Mouse (Mus musculus): ENCODE data around the gene Nr2c2ap. TPM values are rescaled to one million over a fixed set of nuclear protein-coding genes. Genes with fewer than 3 reads are reported as not detected.

The Nr2c2ap gene
- polyA plus RNA-seq, 1 experiment from 2014 or later = 20.7 TPM

DNA sequence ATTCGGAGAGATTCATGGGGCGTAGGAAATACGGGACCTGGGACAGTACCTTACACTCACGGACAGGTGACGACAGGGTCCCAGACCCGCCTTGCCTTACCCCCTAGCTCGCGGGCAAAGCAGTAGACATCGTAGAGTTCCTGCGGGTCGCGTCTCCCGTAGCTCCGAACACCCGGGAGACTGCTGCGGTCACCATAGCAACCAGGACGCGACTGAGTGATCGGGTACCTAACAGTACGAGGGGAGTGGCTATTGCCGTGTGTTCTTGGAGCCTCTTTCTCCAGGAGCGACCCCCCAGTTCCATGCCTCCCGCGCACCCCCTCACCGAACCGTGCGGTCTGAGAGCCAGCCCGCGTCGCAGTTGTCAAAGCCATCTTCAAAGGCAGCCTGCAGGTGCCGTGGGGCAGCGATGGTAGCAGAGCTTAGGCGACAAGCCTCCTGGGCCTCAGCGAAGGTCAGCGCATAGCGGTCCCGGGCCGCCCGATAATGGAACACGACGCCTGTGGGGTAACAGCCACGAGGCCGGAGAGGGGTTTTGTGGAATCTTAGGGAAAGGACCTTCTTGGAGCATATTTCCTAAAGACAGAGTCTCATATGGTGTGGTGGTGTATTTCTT is 18.6 kb upstream of the Nr2c2ap start:
- no peaks in the 10 kb centered on the region; the same call in 1 of the 2 replicates for H3K36me3 ChIP-seq (ENCODE audit: control insufficient read depth, insufficient read depth, low read length)
- H3K4me3 ChIP-seq (ENCODE audit: low read depth, low read length) = peak overlapping the region; percentile 5; the same call in 1 of the 2 replicates

GRCm38 (mm10) chr8:70114488-70114887 is 16.6 kb upstream of the Nr2c2ap start:
- H3K9me3 ChIP-seq (ENCODE audit: control insufficient read depth, low read length) = no peaks in the 10 kb centered on the region
- H3K9ac ChIP-seq (ENCODE audit: low read length) = no peak overlapping the region
- peaks cover 41% of the 10 kb centered on the region for H3K27me3 ChIP-seq (ENCODE audit: control insufficient read depth, insufficient read depth, low read length)
- no peaks in the 10 kb centered on the region; the same call in 1 of the 2 replicates for H3K36me3 ChIP-seq (ENCODE audit: control insufficient read depth, insufficient read depth, low read length)
- no peak for ATAC-seq (replicated peaks; ENCODE audit: low FRiP score)
- WGBS = 22% methylated on average over 6 of the region's 6 CpGs
- H3K27ac ChIP-seq (ENCODE audit: low read depth, low read length) = no peak overlapping the region
- no peak overlapping the region for H3K4me2 ChIP-seq (ENCODE audit: low read depth, low read length, severe bottlenecking)
- H3K4me1 ChIP-seq (replicated peaks; ENCODE audit: control insufficient read depth, insufficient read depth, low read length) = peaks cover 7% of the 10 kb centered on the region
- no peak overlapping the region for H3K4me3 ChIP-seq (ENCODE audit: low read depth, low read length)
- DNase-seq (ENCODE audit: low spot score) = no peak

More for the DNA sequence above, 18.6 kb upstream of the Nr2c2ap start:
- Histone ChIP-seq H3K27me3 (ENCODE audit: control insufficient read depth, insufficient read depth, low read length) (peaks cover 38% of the 10 kb centered on the region), H3K9ac (ENCODE audit: low read length) (no peak overlapping the region), H3K9me3 (ENCODE audit: control insufficient read depth, low read length) (no peaks in the 10 kb centered on the region), H3K27ac (ENCODE audit: low read depth, low read length) (no peak overlapping the region), H3K4me2 (ENCODE audit: low read depth, low read length, severe bottlenecking) (0 out of 2 replicates have a peak overlapping the region, but pooled peaks have one; percentile 8), H3K4me1 (replicated peaks; ENCODE audit: control insufficient read depth, insufficient read depth, low read length) (peaks cover 6% of the 10 kb centered on the region)
- 7% methylated on average over 43 of the region's 43 CpGs for WGBS
- DNase-seq (ENCODE audit: low spot score) = no peak
- no peak for ATAC-seq (replicated peaks; ENCODE audit: low FRiP score)

DNA sequence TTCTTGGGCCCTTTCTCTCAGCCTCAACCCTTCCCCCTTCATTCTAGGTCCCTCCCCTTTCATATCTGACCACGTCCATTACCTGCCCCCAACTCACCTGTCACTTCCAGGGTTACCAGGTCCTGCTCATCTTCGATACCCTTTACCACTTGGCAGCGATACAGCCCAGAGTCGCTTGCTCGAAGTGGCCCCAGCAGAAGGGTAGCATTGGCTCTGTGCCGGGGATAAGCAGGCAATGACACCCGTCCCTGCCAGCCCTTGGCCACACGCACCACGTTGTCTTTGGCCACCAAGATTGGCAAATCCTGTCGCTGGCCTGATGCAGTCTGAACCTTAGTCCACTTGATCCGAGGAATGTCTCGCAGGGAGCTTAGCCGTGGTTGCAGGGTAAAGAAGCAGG is 16.2 kb upstream of the Nr2c2ap start:
- Histone ChIP-seq H3K4me1 (replicated peaks; ENCODE audit: control insufficient read depth, insufficient read depth, low read length) (peaks cover 7% of the 10 kb centered on the region), H3K36me3 (ENCODE audit: control insufficient read depth, insufficient read depth, low read length) (no peaks in the 10 kb centered on the region; the same call in 1 of the 2 replicates), H3K27me3 (ENCODE audit: control insufficient read depth, insufficient read depth, low read length) (peaks cover 41% of the 10 kb centered on the region), H3K4me3 (ENCODE audit: low read depth, low read length) (no peak overlapping the region), H3K27ac (ENCODE audit: low read depth, low read length) (no peak overlapping the region), H3K4me2 (ENCODE audit: low read depth, low read length, severe bottlenecking) (no peak overlapping the region), H3K9ac (ENCODE audit: low read length) (no peak overlapping the region), H3K9me3 (ENCODE audit: control insufficient read depth, low read length) (no peaks in the 10 kb centered on the region)
- DNase-seq (ENCODE audit: low spot score) (no peak), ATAC-seq (replicated peaks; ENCODE audit: low FRiP score) (no peak)
- 67% methylated on average over 13 of the region's 13 CpGs for WGBS

GRCm38 (mm10) chr8:70117611-70118010 is 13.5 kb upstream of the Nr2c2ap start:
- Histone ChIP-seq H3K27ac (ENCODE audit: low read depth, low read length) (no peak overlapping the region), H3K27me3 (ENCODE audit: control insufficient read depth, insufficient read depth, low read length) (peaks cover 23% of the 10 kb centered on the region), H3K36me3 (ENCODE audit: control insufficient read depth, insufficient read depth, low read length) (no peaks in the 10 kb centered on the region), H3K4me2 (ENCODE audit: low read depth, low read length, severe bottlenecking) (no peak overlapping the region), H3K4me3 (ENCODE audit: low read depth, low read length) (no peak overlapping the region), H3K9me3 (ENCODE audit: control insufficient read depth, low read length) (no peaks in the 10 kb centered on the region), H3K9ac (ENCODE audit: low read length) (no peak overlapping the region), H3K4me1 (replicated peaks; ENCODE audit: control insufficient read depth, insufficient read depth, low read length) (peaks cover 4% of the 10 kb centered on the region; the same call in 1 of the 2 replicates)
- WGBS = 5% methylated on average over 9 of the region's 9 CpGs
- ATAC-seq (replicated peaks; ENCODE audit: low FRiP score) (no peak), DNase-seq (ENCODE audit: low spot score) (no peak)

GRCm38 (mm10) chr8:70118726-70119700 is 12.1 kb upstream of the Nr2c2ap start:
- Histone ChIP-seq H3K9me3 (ENCODE audit: control insufficient read depth, low read length) (no peaks in the 10 kb centered on the region), H3K4me1 (replicated peaks; ENCODE audit: control insufficient read depth, insufficient read depth, low read length) (peaks cover 2% of the 10 kb centered on the region; the same call in 1 of the 2 replicates), H3K4me2 (ENCODE audit: low read depth, low read length, severe bottlenecking) (peak overlapping the region; percentile 78), H3K27me3 (ENCODE audit: control insufficient read depth, insufficient read depth, low read length) (peaks cover 9% of the 10 kb centered on the region), H3K9ac (ENCODE audit: low read length) (peak overlapping the region; percentile 73), H3K36me3 (ENCODE audit: control insufficient read depth, insufficient read depth, low read length) (no peaks in the 10 kb centered on the region), H3K27ac (ENCODE audit: low read depth, low read length) (peak overlapping the region; percentile 91), H3K4me3 (ENCODE audit: low read depth, low read length) (peak overlapping the region; percentile 53)
- peak; percentile 78 for DNase-seq (ENCODE audit: low spot score)
- peak; percentile 87 for ATAC-seq (replicated peaks; ENCODE audit: low FRiP score)
- WGBS = 5% methylated on average over 17 of the region's 17 CpGs

GRCm38 (mm10) chr8:70120667-70121066 is 10.5 kb upstream of the Nr2c2ap start, which contains the start of gene Ncan:
Ncan (minus strand) TSS chr8:70120873.
- H3K27me3 ChIP-seq (ENCODE audit: control insufficient read depth, insufficient read depth, low read length) = peaks cover 3% of the 10 kb centered on the region; the same call in 1 of the 2 replicates
- no peaks in the 10 kb centered on the region for H3K9me3 ChIP-seq (ENCODE audit: control insufficient read depth, low read length)
- H3K4me3 ChIP-seq (ENCODE audit: low read depth, low read length) = peak within 1 kb of the TSS; percentile 53
- peak within 1 kb of the TSS; percentile 91 for H3K27ac ChIP-seq (ENCODE audit: low read depth, low read length)
- peaks cover 2% of the 10 kb centered on the region; the same call in 1 of the 2 replicates for H3K4me1 ChIP-seq (replicated peaks; ENCODE audit: control insufficient read depth, insufficient read depth, low read length)
- peak within 1 kb of the TSS; percentile 78 for H3K4me2 ChIP-seq (ENCODE audit: low read depth, low read length, severe bottlenecking)
- peak within 1 kb of the TSS; percentile 73 for H3K9ac ChIP-seq (ENCODE audit: low read length)
- 3% methylated on average over 19 of the region's 19 CpGs for WGBS
- DNase-seq (ENCODE audit: low spot score) (peak; percentile 93), ATAC-seq (replicated peaks; ENCODE audit: low FRiP score) (peak; percentile 76)
- H3K36me3 ChIP-seq (ENCODE audit: control insufficient read depth, insufficient read depth, low read length) = no peaks in the 10 kb centered on the region

- WGBS = 63% methylated on average over 2 of the region's 2 CpGs
- Histone ChIP-seq H3K4me3 (ENCODE audit: low read depth, low read length) (no peak overlapping the region), H3K4me2 (ENCODE audit: low read depth, low read length, severe bottlenecking) (no peak overlapping the region), H3K9ac (ENCODE audit: low read length) (no peak overlapping the region), H3K9me3 (ENCODE audit: control insufficient read depth, low read length) (no peaks in the 10 kb centered on the region), H3K36me3 (ENCODE audit: control insufficient read depth, insufficient read depth, low read length) (no peaks in the 10 kb centered on the region), H3K27me3 (ENCODE audit: control insufficient read depth, insufficient read depth, low read length) (peaks cover 2% of the 10 kb centered on the region; the same call in 1 of the 2 replicates), H3K27ac (ENCODE audit: low read depth, low read length) (no peak overlapping the region), H3K4me1 (replicated peaks; ENCODE audit: control insufficient read depth, insufficient read depth, low read length) (peaks cover 2% of the 10 kb centered on the region; the same call in 1 of the 2 replicates)
- no peak for DNase-seq (ENCODE audit: low spot score)
- ATAC-seq (replicated peaks; ENCODE audit: low FRiP score) = no peak
Observed at GRCm38 (mm10) chr8:70122863-70123262, 8.3 kb upstream of the Nr2c2ap start.

GRCm38 (mm10) chr8:70124992-70125391 is 6.1 kb upstream of the Nr2c2ap start:
- no peak for ATAC-seq (replicated peaks; ENCODE audit: low FRiP score)
- WGBS = 61% methylated on average over 8 of the region's 8 CpGs

More at GRCm38 (mm10) chr8:70124992-70125391, 6.1 kb upstream of the Nr2c2ap start:
- no peak overlapping the region for H3K9ac ChIP-seq (ENCODE audit: low read length)
- no peaks in the 10 kb centered on the region for H3K36me3 ChIP-seq (ENCODE audit: control insufficient read depth, insufficient read depth, low read length)
- no peaks in the 10 kb centered on the region for H3K4me1 ChIP-seq (replicated peaks; ENCODE audit: control insufficient read depth, insufficient read depth, low read length)
- H3K4me2 ChIP-seq (ENCODE audit: low read depth, low read length, severe bottlenecking) = no peak overlapping the region
- no peak overlapping the region for H3K4me3 ChIP-seq (ENCODE audit: low read depth, low read length)
- H3K27me3 ChIP-seq (ENCODE audit: control insufficient read depth, insufficient read depth, low read length) = no peaks in the 10 kb centered on the region
- no peaks in the 10 kb centered on the region for H3K9me3 ChIP-seq (ENCODE audit: control insufficient read depth, low read length)
- H3K27ac ChIP-seq (ENCODE audit: low read depth, low read length) = no peak overlapping the region
- no peak for DNase-seq (ENCODE audit: low spot score)
